Mouse (Mus musculus) megakaryocyte, embryonic 14.5 days (primary cell): Measurements from ENCODE around the gene Ntm.

ENCODE experiments used
- FLI1 ChIP-seq: IDR thresholded peaks from 2 replicates; pipeline ENCODE4 v1.6.1; 2012; ENCODE audit warnings: low read length, inconsistent platforms, mixed read lengths
- GATA1 ChIP-seq: IDR thresholded peaks from 3 replicates; pipeline ENCODE4 v1.6.1; 2012; ENCODE audit warnings: mixed read lengths, low read length, inconsistent platforms, borderline replicate concordance

GRCm38 (mm10) chr9:29444001-29444400 lies 518.9 kb downstream of the Ntm start:
- TF ChIP-seq GATA1 (no peak), FLI1 (no peak)
